In genomic region chr3:144021969-144022368, GRCm38 (mm10) we compare ENCODE assay signal across 28 mouse cellular contexts.
"Had no signal": no experiment of that assay in that cellular context is flagged by ENCODE, and none has a peak within 500 bp of the region (broad histone marks: within the 10 kb centered on the region; RNA-seq: fewer than 3 reads in every experiment).

No protein-coding gene starts in this region.

- H3K27me3 ChIP-seq: embryonic facial prominence, embryonic 12.5 days; embryonic facial prominence, embryonic 13.5 days; embryonic facial prominence, embryonic 15.5 days; forebrain, embryonic 12.5 days; forebrain, embryonic 13.5 days; forebrain, embryonic 15.5 days had no signal

- H3K27ac ChIP-seq: embryonic facial prominence, embryonic 10.5 days; embryonic facial prominence, embryonic 12.5 days; embryonic facial prominence, embryonic 13.5 days; embryonic facial prominence, embryonic 15.5 days; forebrain, embryonic 10.5 days; forebrain, embryonic 12.5 days; forebrain, embryonic 13.5 days; forebrain, embryonic 15.5 days; gastrocnemius, adult 2 months; heart, adult 2 months had no signal

- DNase-seq: cerebellum, adult 8-10 months; cerebellum, adult 9-10 months; cerebellum, adult 9-11 months; cerebellum, postnatal 10 days; cerebellum, postnatal 14 days; cerebellum, postnatal 25 days; cerebellum, postnatal 36 days; embryo, embryonic 11 days; forebrain, postnatal 0 days; gastrocnemius, adult 2 months; gastrocnemius, postnatal 10 days; gastrocnemius, postnatal 14 days; gastrocnemius, postnatal 25 days; gastrocnemius, postnatal 36 days; heart, adult 11 months; heart, adult 18-20 months; heart, adult 2 months had no signal

- H3K9ac ChIP-seq: embryonic facial prominence, embryonic 12.5 days; embryonic facial prominence, embryonic 13.5 days; embryonic facial prominence, embryonic 15.5 days; forebrain, embryonic 12.5 days; forebrain, embryonic 13.5 days; forebrain, embryonic 15.5 days; forebrain, postnatal 0 days had no signal

- ATAC-seq: forebrain, embryonic 13.5 days; forebrain, embryonic 14.5 days; forebrain, embryonic 15.5 days; forebrain, embryonic 16.5 days; forebrain, postnatal 0 days had no signal

- H3K9me3 ChIP-seq: embryonic facial prominence, embryonic 10.5 days; embryonic facial prominence, embryonic 12.5 days; embryonic facial prominence, embryonic 13.5 days; embryonic facial prominence, embryonic 15.5 days; forebrain, embryonic 10.5 days; forebrain, embryonic 12.5 days; forebrain, embryonic 13.5 days; forebrain, embryonic 15.5 days had no signal

- H3K36me3 ChIP-seq: embryonic facial prominence, embryonic 10.5 days; embryonic facial prominence, embryonic 12.5 days; embryonic facial prominence, embryonic 13.5 days; embryonic facial prominence, embryonic 15.5 days; forebrain, embryonic 10.5 days; forebrain, embryonic 12.5 days; forebrain, embryonic 15.5 days had no signal

- H3K4me2 ChIP-seq: embryonic facial prominence, embryonic 12.5 days; embryonic facial prominence, embryonic 13.5 days; embryonic facial prominence, embryonic 15.5 days; forebrain, embryonic 12.5 days; forebrain, embryonic 13.5 days; forebrain, embryonic 15.5 days had no signal

- H3K4me1 ChIP-seq: embryonic facial prominence, embryonic 15.5 days; forebrain, embryonic 12.5 days; forebrain, embryonic 13.5 days; forebrain, embryonic 15.5 days had no signal

- H3K4me3 ChIP-seq: embryonic facial prominence, embryonic 10.5 days; embryonic facial prominence, embryonic 12.5 days; embryonic facial prominence, embryonic 13.5 days; embryonic facial prominence, embryonic 15.5 days; erythroblast, embryonic 14.5 days; forebrain, embryonic 10.5 days; forebrain, embryonic 12.5 days; forebrain, embryonic 13.5 days; forebrain, embryonic 15.5 days; gastrocnemius, adult 2 months; heart, adult 2 months had no signal
